Mouse (Mus musculus) kidney, embryonic 15.5 days (tissue): ENCODE data around the gene Ckap5. TPM values are rescaled to one million over a fixed set of nuclear protein-coding genes. Genes with fewer than 3 reads are reported as not detected.

Experiments used
- ATAC-seq: fragments of 200-750 bp; cut with Nextera tagmentation; replicated peaks from 2 replicates; pipeline ENCODE4 v1.8.0; 2017; ENCODE audit warnings: moderate TSS enrichment; ENCODE audit not compliant: low FRiP score
- H3K27ac ChIP-seq: fragments of 300-500 bp; sonication (generic); 2 replicates; pipeline ENCODE4 v1.5.1; 2015; ENCODE audit warnings: mild to moderate bottlenecking, inconsistent platforms
- H3K27me3 ChIP-seq: fragments of 300-500 bp; sonication (generic); 2 replicates; pipeline ENCODE4 v1.6.1; 2015; ENCODE audit warnings: inconsistent platforms
- H3K36me3 ChIP-seq: fragments of 300-500 bp; sonication (generic); 2 replicates; pipeline ENCODE4 v1.6.1; 2015; ENCODE audit warnings: inconsistent platforms
- H3K4me1 ChIP-seq: fragments of 300-500 bp; sonication (generic); 2 replicates; pipeline ENCODE4 v1.6.1; 2015; ENCODE audit warnings: inconsistent platforms
- H3K4me2 ChIP-seq: fragments of 300-500 bp; sonication (generic); 2 replicates; pipeline ENCODE4 v1.6.1; 2015; ENCODE audit warnings: moderate library complexity, mild to moderate bottlenecking, inconsistent platforms
- H3K4me3 ChIP-seq: fragments of 300-500 bp; sonication (generic); replicated peaks from 2 replicates; pipeline ENCODE4 v1.5.1; 2015; ENCODE audit warnings: mild to moderate bottlenecking, inconsistent platforms
- H3K9ac ChIP-seq: fragments of 300-500 bp; sonication (generic); 2 replicates; pipeline ENCODE4 v1.6.1; 2015; ENCODE audit warnings: mild to moderate bottlenecking, inconsistent platforms
- H3K9me3 ChIP-seq: fragments of 300-500 bp; sonication (generic); replicated peaks from 2 replicates; pipeline ENCODE4 v1.6.1; 2016; ENCODE audit warnings: inconsistent platforms
- WGBS: fragments of 180-500 bp; shearing (Covaris S2); methylation state at CpG from one replicate; pipeline ENCODE4 v1.1.7; 2015; ENCODE audit warnings: mixed read lengths; 5-methylcytosine and 5-hydroxymethylcytosine counted together
- polyA plus RNA-seq: library from polyadenylated mRNA; unstranded; fragments of >200 nt; fragmentation: Nextera tagmentation; extraction: Ambion mirVana; gene quantifications from 2 replicates; pipeline ENCODE4 v1.2.1, GENCODE M21; 2015

Gene Ckap5
- polyA plus RNA-seq, 1 experiment from 2014 or later, result 83.3 TPM

GRCm38 (mm10) chr2:91645811-91646210, 119.2 kb downstream of the Ckap5 start:
- Histone ChIP-seq H3K27ac (no peak overlapping the region), H3K9ac (no peak overlapping the region), H3K27me3 (no peaks in the 10 kb centered on the region), H3K4me3 (no peak overlapping the region), H3K36me3 (peaks cover 66% of the 10 kb centered on the region), H3K9me3 (no peaks in the 10 kb centered on the region), H3K4me1 (peaks cover 11% of the 10 kb centered on the region), H3K4me2 (no peak overlapping the region)
- no peak for ATAC-seq
- WGBS, result 94% methylated on average over 11 of the region's 11 CpGs

- H3K36me3 ChIP-seq, result peaks cover 65% of the 10 kb centered on the region
- H3K27ac ChIP-seq, result no peak overlapping the region
- ATAC-seq, result no peak
- H3K9ac ChIP-seq, result no peak overlapping the region
- H3K27me3 ChIP-seq, result no peaks in the 10 kb centered on the region
- H3K4me1 ChIP-seq, result peaks cover 20% of the 10 kb centered on the region
- 21% methylated on average over 1 of the region's 1 CpGs for WGBS
- no peak overlapping the region for H3K4me3 ChIP-seq
- no peak overlapping the region for H3K4me2 ChIP-seq
- no peaks in the 10 kb centered on the region for H3K9me3 ChIP-seq
Observed at GRCm38 (mm10) chr2:91646733-91647132, 120.2 kb downstream of the Ckap5 start.

- Histone ChIP-seq H3K9me3 (no peaks in the 10 kb centered on the region), H3K27ac (peak overlapping the region; percentile 88), H3K4me2 (peak overlapping the region; percentile 90), H3K4me3 (peak overlapping the region; percentile 59), H3K36me3 (peaks cover 57% of the 10 kb centered on the region), H3K27me3 (no peaks in the 10 kb centered on the region), H3K4me1 (peaks cover 37% of the 10 kb centered on the region), H3K9ac (peak overlapping the region; percentile 86)
- 1% methylated on average over 15 of the region's 15 CpGs for WGBS
- ATAC-seq, result peak; percentile 1; the same call in 1 of the 2 replicates
Observed at GRCm38 (mm10) chr2:91649152-91649551, 122.6 kb downstream of the Ckap5 start.

- H3K36me3 ChIP-seq, result peaks cover 57% of the 10 kb centered on the region
- WGBS, result under 1% methylated on average over 44 of the region's 44 CpGs
- peak; percentile 92 for ATAC-seq
Observed at GRCm38 (mm10) chr2:91649553-91650359, 123.2 kb downstream of the Ckap5 start, which contains the start of the genes Zfp408 and Arhgap1. TSS of gene Zfp408 (minus strand) at chr2:91649791. TSS of gene Arhgap1 (plus strand) at chr2:91649860.

DNA sequence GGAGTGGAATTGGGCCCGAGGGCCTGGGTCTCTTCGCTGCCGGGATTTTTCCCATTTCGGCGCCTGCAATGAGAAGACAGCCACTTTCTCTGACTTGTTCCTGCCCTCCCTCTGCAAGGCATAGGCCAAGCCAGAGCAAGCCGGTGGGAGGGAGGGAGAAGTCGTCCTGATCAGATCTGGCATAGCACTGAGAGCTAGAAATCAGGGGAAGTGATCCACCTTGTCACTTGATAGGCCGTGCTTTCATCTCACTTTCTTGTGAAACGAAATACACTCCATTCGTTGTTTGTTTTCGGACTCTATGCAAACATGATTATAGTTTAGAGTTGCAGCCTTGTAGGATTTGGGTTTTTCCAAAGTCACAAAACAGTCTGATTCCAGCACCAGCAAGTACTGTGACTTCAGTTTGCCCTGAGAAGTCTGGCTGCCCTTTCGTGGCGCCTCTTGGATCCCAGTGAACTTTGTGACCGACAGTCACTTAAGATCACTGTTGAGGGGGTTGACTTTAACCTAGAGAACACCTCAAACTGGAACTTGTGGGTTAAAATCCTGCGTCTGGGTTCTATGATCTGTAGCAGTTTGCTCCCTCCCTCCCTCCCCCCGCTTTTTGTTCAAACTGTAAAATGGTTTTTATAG, 123.9 kb downstream of the Ckap5 start:
- H3K4me3 ChIP-seq, result peak overlapping the region; percentile 59
- peaks cover 57% of the 10 kb centered on the region for H3K36me3 ChIP-seq
- H3K4me2 ChIP-seq, result peak overlapping the region; percentile 90
- H3K27me3 ChIP-seq, result no peaks in the 10 kb centered on the region
- H3K27ac ChIP-seq, result peak overlapping the region; percentile 88
- H3K9ac ChIP-seq, result peak overlapping the region; percentile 54
- WGBS, result 9% methylated on average over 16 of the region's 16 CpGs
- no peaks in the 10 kb centered on the region for H3K9me3 ChIP-seq
- peaks cover 37% of the 10 kb centered on the region for H3K4me1 ChIP-seq
- ATAC-seq, result peak; percentile 41

More at GRCm38 (mm10) chr2:91649553-91650359, 123.2 kb downstream of the Ckap5 start, which contains the start of the genes Zfp408 and Arhgap1:
- H3K27me3 ChIP-seq, result no peaks in the 10 kb centered on the region
- H3K27ac ChIP-seq, result peak within 1 kb of the TSS; percentile 88
- peak within 1 kb of the TSS; percentile 86 for H3K9ac ChIP-seq
- peaks cover 37% of the 10 kb centered on the region for H3K4me1 ChIP-seq
- no peaks in the 10 kb centered on the region for H3K9me3 ChIP-seq
- peak within 1 kb of the TSS; percentile 59 for H3K4me3 ChIP-seq
- H3K4me2 ChIP-seq, result peak within 1 kb of the TSS; percentile 90

- Histone ChIP-seq H3K27ac (peak overlapping the region; percentile 63), H3K4me3 (peak overlapping the region; percentile 59; the same call in 1 of the 2 replicates), H3K27me3 (no peaks in the 10 kb centered on the region), H3K9ac (no peak overlapping the region), H3K4me1 (peaks cover 37% of the 10 kb centered on the region), H3K36me3 (peaks cover 57% of the 10 kb centered on the region), H3K4me2 (peak overlapping the region; percentile 90), H3K9me3 (no peaks in the 10 kb centered on the region)
- WGBS, result 64% methylated on average over 14 of the region's 14 CpGs
- ATAC-seq, result no peak
Observed at GRCm38 (mm10) chr2:91651458-91652258, 125.1 kb downstream of the Ckap5 start.

GRCm38 (mm10) chr2:91652863-91653262, 126.3 kb downstream of the Ckap5 start:
- ATAC-seq, result no peak
- WGBS, result 29% methylated on average over 6 of the region's 6 CpGs
- Histone ChIP-seq H3K27me3 (no peaks in the 10 kb centered on the region), H3K27ac (0 out of 2 replicates have a peak overlapping the region, but pooled peaks have one; percentile 5), H3K36me3 (peaks cover 57% of the 10 kb centered on the region), H3K4me2 (peak overlapping the region; percentile 4; the same call in 1 of the 2 replicates), H3K4me1 (peaks cover 41% of the 10 kb centered on the region), H3K9me3 (no peaks in the 10 kb centered on the region), H3K9ac (no peak overlapping the region), H3K4me3 (no peak overlapping the region)

DNA sequence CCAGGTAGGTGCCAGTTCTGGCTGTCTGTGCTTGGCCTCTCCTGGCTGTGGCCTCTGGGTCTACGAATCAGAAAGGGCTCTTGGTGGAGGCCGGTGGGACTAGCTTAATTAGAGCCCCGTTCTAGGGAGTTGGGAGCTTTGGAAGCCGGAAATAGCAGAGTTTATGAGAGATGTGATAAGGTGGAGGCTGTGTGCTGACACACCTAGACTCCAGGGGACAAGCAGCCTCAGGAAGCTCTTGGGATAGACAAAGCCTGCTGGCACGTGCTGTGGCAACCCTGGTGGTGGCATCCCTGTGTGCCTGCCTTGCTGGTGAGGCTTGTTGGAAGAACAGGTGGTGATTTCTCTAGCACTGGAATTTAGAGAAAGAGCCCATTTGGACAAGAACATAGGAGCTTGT, 128.8 kb downstream of the Ckap5 start:
- Histone ChIP-seq H3K9ac (no peak overlapping the region), H3K36me3 (peaks cover 78% of the 10 kb centered on the region), H3K9me3 (no peaks in the 10 kb centered on the region), H3K4me1 (peaks cover 33% of the 10 kb centered on the region), H3K4me2 (no peak overlapping the region), H3K27me3 (no peaks in the 10 kb centered on the region), H3K4me3 (no peak overlapping the region), H3K27ac (no peak overlapping the region)
- WGBS, result 94% methylated on average over 5 of the region's 5 CpGs
- no peak for ATAC-seq

DNA sequence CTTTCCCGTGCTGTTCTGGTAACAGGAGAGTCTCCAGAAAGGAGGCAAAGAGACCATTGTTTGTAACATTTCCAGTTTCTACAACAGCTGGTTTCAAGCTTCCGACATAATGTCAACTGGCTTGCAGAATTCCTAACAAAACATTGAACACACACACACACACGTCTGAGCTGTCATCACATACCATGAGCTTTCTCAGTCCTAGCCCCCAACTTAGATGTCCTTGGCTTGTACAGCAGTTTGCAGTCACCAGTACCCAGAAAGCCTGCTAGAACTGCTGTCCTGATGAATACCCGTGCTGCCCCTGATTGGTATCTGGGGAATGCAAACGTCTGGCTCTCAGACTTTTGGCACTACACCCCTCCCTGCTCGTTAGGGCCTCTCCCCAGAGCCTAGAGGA, 129.3 kb downstream of the Ckap5 start:
- no peak for ATAC-seq
- no peak overlapping the region for H3K4me3 ChIP-seq
- 67% methylated on average over 6 of the region's 6 CpGs for WGBS

DNA sequence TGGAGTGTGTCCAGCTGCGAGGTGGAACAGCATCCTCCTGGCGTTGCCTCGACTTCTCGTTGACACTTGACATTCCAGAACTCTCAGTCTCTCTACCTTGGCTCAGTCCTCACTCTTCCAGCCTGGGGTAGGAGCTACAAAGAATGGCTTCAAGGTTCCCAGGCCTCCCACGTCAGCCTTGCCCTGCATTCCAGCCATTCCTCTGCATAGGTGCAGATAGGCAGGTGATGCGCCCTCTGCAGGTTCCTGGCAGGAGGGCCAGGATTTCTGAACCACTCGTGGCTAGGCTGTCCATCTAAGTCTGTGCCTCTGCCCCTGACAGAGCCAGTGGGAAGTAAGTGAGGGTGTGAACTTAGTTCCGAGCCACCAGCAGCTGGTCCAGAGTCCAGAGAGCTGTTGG, 130.2 kb downstream of the Ckap5 start:
- WGBS, result 64% methylated on average over 8 of the region's 8 CpGs

More for the DNA sequence above, 129.3 kb downstream of the Ckap5 start:
- Histone ChIP-seq H3K9ac (no peak overlapping the region), H3K36me3 (peaks cover 81% of the 10 kb centered on the region), H3K4me2 (no peak overlapping the region), H3K27me3 (no peaks in the 10 kb centered on the region), H3K27ac (no peak overlapping the region), H3K9me3 (no peaks in the 10 kb centered on the region), H3K4me1 (peaks cover 30% of the 10 kb centered on the region)

DNA sequence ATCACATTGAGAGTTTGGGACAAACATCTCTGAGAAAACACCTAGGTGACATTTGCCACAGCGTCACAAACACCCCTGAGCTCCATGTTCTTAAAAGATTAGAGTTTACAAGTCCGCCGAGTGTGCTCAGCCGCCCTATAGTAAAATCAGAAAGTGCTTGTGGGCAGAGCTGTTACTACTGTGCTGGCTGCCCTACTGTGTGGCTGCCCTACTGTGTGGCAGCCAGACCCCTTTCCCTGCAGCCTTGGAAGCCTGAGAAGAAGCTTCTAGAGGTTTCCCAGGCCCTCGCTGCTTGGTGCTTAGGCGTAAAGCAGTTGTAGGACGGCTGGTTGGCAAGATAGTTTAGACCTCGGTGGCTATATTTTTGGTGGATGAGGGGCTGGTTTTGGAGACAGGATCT, 133.1 kb downstream of the Ckap5 start:
- H3K4me1 ChIP-seq, result 0 out of 2 replicates have a peak, but pooled peaks cover 4% of the 10 kb centered on the region
- 95% methylated on average over 8 of the region's 8 CpGs for WGBS
- H3K36me3 ChIP-seq, result peaks cover 96% of the 10 kb centered on the region
- no peak overlapping the region for H3K4me2 ChIP-seq
- no peaks in the 10 kb centered on the region for H3K9me3 ChIP-seq
- H3K4me3 ChIP-seq, result no peak overlapping the region
- no peak overlapping the region for H3K9ac ChIP-seq
- H3K27me3 ChIP-seq, result no peaks in the 10 kb centered on the region
- no peak for ATAC-seq
- no peak overlapping the region for H3K27ac ChIP-seq

More for the DNA sequence above, 130.2 kb downstream of the Ckap5 start:
- no peak overlapping the region for H3K27ac ChIP-seq
- H3K36me3 ChIP-seq, result peaks cover 88% of the 10 kb centered on the region
- no peak for ATAC-seq
- no peak overlapping the region for H3K9ac ChIP-seq
- H3K4me3 ChIP-seq, result no peak overlapping the region
- H3K27me3 ChIP-seq, result no peaks in the 10 kb centered on the region
- no peak overlapping the region for H3K4me2 ChIP-seq
- peaks cover 21% of the 10 kb centered on the region for H3K4me1 ChIP-seq
- no peaks in the 10 kb centered on the region for H3K9me3 ChIP-seq
